Mouse (Mus musculus) embryonic facial prominence, embryonic 12.5 days (tissue): ENCODE measurements at regions not wholly inside any gene's neighbourhood (a gene's known extent, or its start where the extent isn't known, plus 50 kb on each side); places are given as distances from the start of the nearest gene placed in this dataset.
"Not testable (repeated sequence)": the region's sequence is repeated elsewhere in the genome, so short reads cannot be mapped to it uniquely, and the experiment has no call there.

Experiments
- ATAC-seq: fragments of 200-750 bp; cut with Nextera tagmentation; 2 replicates; pipeline ENCODE4 v1.8.0; 2017; ENCODE audit not compliant: insufficient number of reproducible peaks, insufficient read depth, low FRiP score, low TSS enrichment
- H3K27ac ChIP-seq: fragments of 300-500 bp; sonication (generic); 2 replicates; pipeline ENCODE4 v1.5.1; 2016; ENCODE audit warnings: mild to moderate bottlenecking
- H3K27me3 ChIP-seq: fragments of 300-500 bp; sonication (generic); 2 replicates; pipeline ENCODE4 v1.6.1; 2016; ENCODE audit warnings: mild to moderate bottlenecking, moderate library complexity
- H3K36me3 ChIP-seq: fragments of 300-500 bp; sonication (generic); 2 replicates; pipeline ENCODE4 v1.6.1; 2016; ENCODE audit warnings: mild to moderate bottlenecking
- H3K4me1 ChIP-seq: fragments of 300-500 bp; sonication (generic); 2 replicates; pipeline ENCODE4 v1.6.1; 2016
- H3K4me2 ChIP-seq: fragments of 300-500 bp; sonication (generic); replicated peaks from 2 replicates; pipeline ENCODE4 v1.6.1; 2016; ENCODE audit warnings: mild to moderate bottlenecking, moderate library complexity
- H3K4me3 ChIP-seq: fragments of 300-500 bp; sonication (generic); 2 replicates; pipeline ENCODE4 v1.5.1; 2016; ENCODE audit warnings: mild to moderate bottlenecking
- H3K9ac ChIP-seq: fragments of 300-500 bp; sonication (generic); 2 replicates; pipeline ENCODE4 v1.6.1; 2016; ENCODE audit warnings: mild to moderate bottlenecking, moderate library complexity
- H3K9me3 ChIP-seq: fragments of 300-500 bp; sonication (generic); 2 replicates; pipeline ENCODE4 v1.6.1; 2016; ENCODE audit warnings: mild to moderate bottlenecking, moderate library complexity
- WGBS: fragments of 180-500 bp; shearing (Covaris S2); methylation state at CpG from one replicate; pipeline ENCODE4 v1.1.7; 2016; 5-methylcytosine and 5-hydroxymethylcytosine counted together

- peak overlapping the region; percentile 61 for H3K4me3 ChIP-seq
- peak overlapping the region; percentile 98 for H3K4me2 ChIP-seq
- ATAC-seq: no peak; the same call in 1 of the 2 replicates
- no peaks in the 10 kb centered on the region for H3K9me3 ChIP-seq
- WGBS: 7% methylated on average over 48 of the region's 49 CpGs
- peaks cover 6% of the 10 kb centered on the region; the same call in 1 of the 2 replicates for H3K4me1 ChIP-seq
- H3K27me3 ChIP-seq: peaks cover 39% of the 10 kb centered on the region
- H3K9ac ChIP-seq: peak overlapping the region; percentile 29; the same call in 1 of the 2 replicates
- no peak overlapping the region for H3K27ac ChIP-seq
- H3K36me3 ChIP-seq: no peaks in the 10 kb centered on the region
These were observed 83.0 kb downstream of the Ulbp1 start for GRCm38 (mm10) chr10:7390239-7391091.

- not testable (repeated sequence) for H3K4me3 ChIP-seq, ATAC-seq, H3K4me1 ChIP-seq, H3K27ac ChIP-seq, H3K36me3 ChIP-seq, H3K9me3 ChIP-seq, H3K9ac ChIP-seq, H3K4me2 ChIP-seq, H3K27me3 ChIP-seq
- 37% methylated on average over 3 of the region's 3 CpGs for WGBS
These were observed 114.6 kb downstream of the Ulbp1 start for GRCm38 (mm10) chr10:7358791-7359190.

- not testable (repeated sequence) for ATAC-seq, H3K36me3 ChIP-seq, H3K27ac ChIP-seq, H3K9ac ChIP-seq, H3K27me3 ChIP-seq, H3K4me3 ChIP-seq, H3K9me3 ChIP-seq, H3K4me2 ChIP-seq, H3K4me1 ChIP-seq
- WGBS: 95% methylated on average over 13 of the region's 13 CpGs
These were observed 129.1 kb downstream of the Ulbp1 start for GRCm38 (mm10) chr10:7344290-7344689.

- H3K4me1 ChIP-seq, H3K9me3 ChIP-seq, H3K36me3 ChIP-seq, H3K27me3 ChIP-seq, H3K9ac ChIP-seq, H3K27ac ChIP-seq, H3K4me2 ChIP-seq, H3K4me3 ChIP-seq, ATAC-seq: not testable (repeated sequence)
- 96% methylated on average over 8 of the region's 8 CpGs for WGBS
These were observed 129.7 kb downstream of the Ulbp1 start for GRCm38 (mm10) chr10:7343736-7344135.

- no peaks in the 10 kb centered on the region for H3K4me1 ChIP-seq
- 0 out of 2 replicates have a peak, but pooled peaks have one; percentile 67 for ATAC-seq
- no peak overlapping the region for H3K9ac ChIP-seq
- no peaks in the 10 kb centered on the region for H3K9me3 ChIP-seq
- no peak overlapping the region for H3K27ac ChIP-seq
- no peaks in the 10 kb centered on the region for H3K27me3 ChIP-seq
- WGBS: 39% methylated on average over 11 of the region's 11 CpGs
- no peaks in the 10 kb centered on the region for H3K36me3 ChIP-seq
- H3K4me2 ChIP-seq: no peak overlapping the region
- no peak overlapping the region for H3K4me3 ChIP-seq
These were observed 121.2 kb upstream of the Cnksr3 start for GRCm38 (mm10) chr10:7333077-7333747.

- H3K9ac ChIP-seq: no peak overlapping the region
- 25% methylated on average over 3 of the region's 3 CpGs for WGBS
- H3K9me3 ChIP-seq: no peaks in the 10 kb centered on the region
- H3K27ac ChIP-seq: no peak overlapping the region
- H3K27me3 ChIP-seq: no peaks in the 10 kb centered on the region
- no peak overlapping the region for H3K4me3 ChIP-seq
- H3K36me3 ChIP-seq: no peaks in the 10 kb centered on the region
- no peak overlapping the region for H3K4me2 ChIP-seq
- no peak for ATAC-seq
- no peaks in the 10 kb centered on the region for H3K4me1 ChIP-seq
These were observed 116.2 kb upstream of the Cnksr3 start for GRCm38 (mm10) chr10:7328262-7328661.

- H3K4me2 ChIP-seq, H3K36me3 ChIP-seq, H3K4me1 ChIP-seq, H3K4me3 ChIP-seq, H3K9ac ChIP-seq, H3K27me3 ChIP-seq, H3K9me3 ChIP-seq, ATAC-seq, H3K27ac ChIP-seq: not testable (repeated sequence)
- 99% methylated on average over 3 of the region's 3 CpGs for WGBS
These were observed 115.0 kb upstream of the Cnksr3 start for GRCm38 (mm10) chr10:7327046-7327445.

GRCm38 (mm10) chr10:7325074-7325473 lies 113.0 kb upstream of the Cnksr3 start:
- Histone ChIP-seq H3K36me3 (no peaks in the 10 kb centered on the region), H3K4me1 (no peaks in the 10 kb centered on the region), H3K27me3 (no peaks in the 10 kb centered on the region), H3K27ac (no peak overlapping the region), H3K4me2 (no peak overlapping the region), H3K9me3 (no peaks in the 10 kb centered on the region), H3K4me3 (no peak overlapping the region), H3K9ac (no peak overlapping the region)
- no peak for ATAC-seq
- WGBS: 69% methylated on average over 4 of the region's 4 CpGs

- Histone ChIP-seq H3K4me1 (no peaks in the 10 kb centered on the region), H3K4me2 (no peak overlapping the region), H3K27me3 (no peaks in the 10 kb centered on the region), H3K36me3 (no peaks in the 10 kb centered on the region), H3K27ac (no peak overlapping the region), H3K9me3 (no peaks in the 10 kb centered on the region), H3K4me3 (no peak overlapping the region), H3K9ac (no peak overlapping the region)
- whole genome bisulfite sequencing: 35% methylated on average over 3 of the region's 3 CpGs
- no peak for ATAC-seq
These were observed 111.2 kb upstream of the Cnksr3 start for GRCm38 (mm10) chr10:7323258-7323657.

- H3K9ac ChIP-seq: no peak overlapping the region
- H3K4me3 ChIP-seq: no peak overlapping the region
- no peaks in the 10 kb centered on the region for H3K36me3 ChIP-seq
- H3K4me2 ChIP-seq: no peak overlapping the region
- no peaks in the 10 kb centered on the region for H3K27me3 ChIP-seq
- no peaks in the 10 kb centered on the region for H3K4me1 ChIP-seq
- no peak for ATAC-seq
- WGBS: 86% methylated on average over 3 of the region's 3 CpGs
- no peaks in the 10 kb centered on the region for H3K9me3 ChIP-seq
- no peak overlapping the region for H3K27ac ChIP-seq
These were observed 97.9 kb upstream of the Cnksr3 start for GRCm38 (mm10) chr10:7309927-7310326.

GRCm38 (mm10) chr10:7305881-7306280 lies 93.8 kb upstream of the Cnksr3 start:
- not testable (repeated sequence) for H3K9me3 ChIP-seq, ATAC-seq, H3K4me3 ChIP-seq, H3K27ac ChIP-seq, H3K9ac ChIP-seq, H3K4me1 ChIP-seq, H3K4me2 ChIP-seq, H3K36me3 ChIP-seq, H3K27me3 ChIP-seq
- 54% methylated on average over 3 of the region's 3 CpGs for WGBS

GRCm38 (mm10) chr10:7298377-7298776 lies 86.3 kb upstream of the Cnksr3 start:
- ATAC-seq: no peak
- no peak overlapping the region for H3K4me3 ChIP-seq
- WGBS: 86% methylated on average over 7 of the region's 7 CpGs
- H3K4me1 ChIP-seq: no peaks in the 10 kb centered on the region
- no peaks in the 10 kb centered on the region for H3K36me3 ChIP-seq
- H3K4me2 ChIP-seq: no peak overlapping the region
- no peaks in the 10 kb centered on the region for H3K27me3 ChIP-seq
- no peaks in the 10 kb centered on the region for H3K9me3 ChIP-seq
- H3K9ac ChIP-seq: no peak overlapping the region
- no peak overlapping the region for H3K27ac ChIP-seq
